Mouse (Mus musculus): ENCODE measurements around the gene Slc9a5. TPM values are rescaled to one million over a fixed set of nuclear protein-coding genes. Genes with fewer than 3 reads are reported as not detected.

Slc9a5 gene
- total RNA-seq, 1 experiment, result 5.8 TPM

- Histone ChIP-seq H3K27ac (ENCODE audit: insufficient read depth, low read depth, low read length, poor library complexity, severe bottlenecking) (no peak within 1 kb of the TSS), H3K36me3 (ENCODE audit: control insufficient read depth, insufficient read depth, low read length, poor library complexity, severe bottlenecking) (no peaks in the 10 kb centered on the region), H3K9ac (ENCODE audit: insufficient read depth, low read depth, low read length, poor library complexity, severe bottlenecking) (peak within 1 kb of the TSS; percentile 60)
Measured at GRCm38 (mm10) chr8:105413391-105413790, 64.7 kb downstream of the Slc9a5 start, which contains the start of the genes Kctd19 and Lrrc36. Gene Kctd19, minus strand, starts transcription at chr8:105413502. Gene Lrrc36, plus strand, starts transcription at chr8:105413571.

GRCm38 (mm10) chr8:105418992-105419391, 70.3 kb downstream of the Slc9a5 start:
- no peaks in the 10 kb centered on the region for H3K4me1 ChIP-seq (ENCODE audit: control insufficient read depth in 2 of 2, insufficient read depth in 2 of 2, low read length in 2 of 2, poor library complexity in 1 of 2)
- H3K9me3 ChIP-seq (ENCODE audit: control insufficient read depth, insufficient read depth, low read depth, low read length), result no peaks in the 10 kb centered on the region
- H3K4me3 ChIP-seq (ENCODE audit: insufficient read depth in 1 of 2, low read depth in 1 of 2, low read length in 2 of 2, poor library complexity in 1 of 2, severe bottlenecking in 1 of 2), result no peak overlapping the region
- no peak for TF ChIP-seq MAFK (IDR thresholded peaks at IDR 0.05; ENCODE audit: insufficient read depth, low read depth, low read length)
- TF ChIP-seq ZNF384 (IDR thresholded peaks at IDR 0.05; ENCODE audit: low read depth, low read length), result no peak
- TF ChIP-seq ZC3H11A (IDR thresholded peaks at IDR 0.05; ENCODE audit: borderline replicate concordance, low read depth, low read length), result no peak
- no peak for TF ChIP-seq HCFC1 (IDR thresholded peaks at IDR 0.05; ENCODE audit: borderline replicate concordance, insufficient read depth, low read length)
- no peak for TF ChIP-seq CHD2 (IDR thresholded peaks at IDR 0.05; ENCODE audit: low read depth, low read length)
- H3K36me3 ChIP-seq (ENCODE audit: control insufficient read depth, insufficient read depth, low read length, poor library complexity, severe bottlenecking), result no peaks in the 10 kb centered on the region
- no peak overlapping the region for H3K27ac ChIP-seq (ENCODE audit: insufficient read depth, low read depth, low read length, poor library complexity, severe bottlenecking)
- no peak for DNase-seq (ENCODE audit: low read depth, low spot score)
- in situ Hi-C loops (cut with MboI; ENCODE audit: low sequenced_read_pairs in 2 of 2, unreplicated experiment in 2 of 2), result no loop called here
- H3K9ac ChIP-seq (ENCODE audit: insufficient read depth, low read depth, low read length, poor library complexity, severe bottlenecking), result no peak overlapping the region

More at GRCm38 (mm10) chr8:105413391-105413790, 64.7 kb downstream of the Slc9a5 start, which contains the start of the genes Kctd19 and Lrrc36:
- peak within 1 kb of the TSS; percentile 41 to 64; a peak in 3 of 4 replicates for H3K4me3 ChIP-seq (ENCODE audit: insufficient read depth in 1 of 2, low read depth in 1 of 2, low read length in 2 of 2, poor library complexity in 1 of 2, severe bottlenecking in 1 of 2)
- peak; percentile 48; the same call in 1 of the 2 replicates for TF ChIP-seq HCFC1 (IDR thresholded peaks at IDR 0.05; ENCODE audit: borderline replicate concordance, insufficient read depth, low read length)
- peak; percentile 77 for TF ChIP-seq CHD2 (IDR thresholded peaks at IDR 0.05; ENCODE audit: low read depth, low read length)
- TF ChIP-seq ZC3H11A (IDR thresholded peaks at IDR 0.05; ENCODE audit: borderline replicate concordance, low read depth, low read length), result no peak
- no peaks in the 10 kb centered on the region for H3K9me3 ChIP-seq (ENCODE audit: control insufficient read depth, insufficient read depth, low read depth, low read length)
- in situ Hi-C loops (cut with MboI; ENCODE audit: low sequenced_read_pairs in 2 of 2, unreplicated experiment in 2 of 2), result no loop called here
- peak; percentile 83 for DNase-seq (ENCODE audit: low read depth, low spot score)
- peaks cover 0 to 3% of the 10 kb centered on the region in 2 experiments; a peak in 1 of 4 replicates for H3K4me1 ChIP-seq (ENCODE audit: control insufficient read depth in 2 of 2, insufficient read depth in 2 of 2, low read length in 2 of 2, poor library complexity in 1 of 2)

Other genes with a start within 250 kb of the Slc9a5 start
- not detected in 2 replicates for gene Ces4a, start 217.0 kb upstream of the Slc9a5 start, total RNA-seq (2012; rRNA removed)
- 36.2 and 47.0 TPM in 2 replicates for gene Cbfb, start 178.2 kb upstream of the Slc9a5 start, total RNA-seq (2012; rRNA removed)
- 41.7 and 42.6 TPM in 2 replicates for gene D230025D16Rik, start 123.7 kb upstream of the Slc9a5 start, total RNA-seq (2012; rRNA removed)
- gene B3gnt9, start 93.7 kb upstream of the Slc9a5 start, total RNA-seq (2012; rRNA removed), result 2.5 and 2.8 TPM in 2 replicates
- gene Tradd, start 84.2 kb upstream of the Slc9a5 start, total RNA-seq (2012; rRNA removed), result 6.2 and 7.6 TPM in 2 replicates
- 1.2 and 2.3 TPM in 2 replicates for gene Fbxl8, start 84.2 kb upstream of the Slc9a5 start, total RNA-seq (2012; rRNA removed)
- gene Hsf4, start 79.0 kb upstream of the Slc9a5 start, total RNA-seq (2012; rRNA removed), result 0.21 and 0.45 TPM in 2 replicates
- 0.85 and 1.0 TPM in 2 replicates for gene Nol3, start 72.7 kb upstream of the Slc9a5 start, total RNA-seq (2012; rRNA removed)
- 3.9 and 4.2 TPM in 2 replicates for gene 4931428F04Rik, start 59.0 kb upstream of the Slc9a5 start, total RNA-seq (2012; rRNA removed)
- 22.0 and 33.5 TPM in 2 replicates for gene Exoc3l, start 52.7 kb upstream of the Slc9a5 start, total RNA-seq (2012; rRNA removed)
- gene E2f4, start 51.2 kb upstream of the Slc9a5 start, total RNA-seq (2012; rRNA removed), result 66.8 and 67.1 TPM in 2 replicates
- 3.5 and 4.3 TPM in 2 replicates for gene Elmo3, start 43.2 kb upstream of the Slc9a5 start, total RNA-seq (2012; rRNA removed)
- 2.5 and 2.8 TPM in 2 replicates for gene Lrrc29, start 22.6 kb upstream of the Slc9a5 start, total RNA-seq (2012; rRNA removed)
- gene Tmem208, start 22.5 kb upstream of the Slc9a5 start, total RNA-seq (2012; rRNA removed), result 123 and 133 TPM in 2 replicates
- 9.1 and 12.7 TPM in 2 replicates for gene Fhod1, start 890 bp upstream of the Slc9a5 start, total RNA-seq (2012; rRNA removed)
- gene Plekhg4, start 24.4 kb downstream of the Slc9a5 start, total RNA-seq (2012; rRNA removed), result 3.0 and 3.1 TPM in 2 replicates
- gene Kctd19, start 64.7 kb downstream of the Slc9a5 start, total RNA-seq (2012; rRNA removed), result 0.18 and 0.37 TPM in 2 replicates
- gene Lrrc36, start 64.7 kb downstream of the Slc9a5 start, total RNA-seq (2012; rRNA removed), result 0.13 TPM in 1 of 2 replicates, not detected in the other
- gene Tppp3, start 122.7 kb downstream of the Slc9a5 start, total RNA-seq (2012; rRNA removed), result 16.7 and 17.3 TPM in 2 replicates
- 3.2 and 7.6 TPM in 2 replicates for gene Zdhhc1, start 148.1 kb downstream of the Slc9a5 start, total RNA-seq (2012; rRNA removed)
- 0.67 and 0.74 TPM in 2 replicates for gene Hsd11b2, start 169.9 kb downstream of the Slc9a5 start, total RNA-seq (2012; rRNA removed)
- 65.1 and 85.5 TPM in 2 replicates for gene Atp6v0d1, start 217.2 kb downstream of the Slc9a5 start, total RNA-seq (2012; rRNA removed)